Mouse (Mus musculus) thymus, postnatal 25 days (tissue): ENCODE measurements around the gene Trip6.

ENCODE experiments used
- DNase-seq: peaks from one replicate; pipeline ENCODE4 v3.0.0; 2022

Trip6 gene

GRCm38 (mm10) chr5:137338256-137338655, 24.1 kb upstream of the Trip6 start:
- DNase-seq, result peak; percentile 82

GRCm38 (mm10) chr5:137337190-137337589, 23.0 kb upstream of the Trip6 start:
- DNase-seq, result no peak

GRCm38 (mm10) chr5:137335066-137335465, 20.9 kb upstream of the Trip6 start:
- DNase-seq, result no peak

GRCm38 (mm10) chr5:137334317-137334716, 20.1 kb upstream of the Trip6 start:
- no peak for DNase-seq

- DNase-seq, result peak; percentile 97
Observed at GRCm38 (mm10) chr5:137333512-137334174, 19.4 kb upstream of the Trip6 start, which contains the start of gene Slc12a9. Gene Slc12a9, minus strand, starts transcription at chr5:137333597.

- DNase-seq, result no peak
Observed at GRCm38 (mm10) chr5:137332857-137333511, 18.8 kb upstream of the Trip6 start.

GRCm38 (mm10) chr5:137330910-137331309, 16.7 kb upstream of the Trip6 start:
- DNase-seq, result no peak

GRCm38 (mm10) chr5:137320996-137321395, 6.8 kb upstream of the Trip6 start:
- no peak for DNase-seq

- DNase-seq, result no peak
Observed at GRCm38 (mm10) chr5:137318570-137318969, 4.4 kb upstream of the Trip6 start.

- DNase-seq, result no peak
Observed at GRCm38 (mm10) chr5:137317361-137317760, 3.2 kb upstream of the Trip6 start.

- DNase-seq, result peak; percentile 56
Observed at GRCm38 (mm10) chr5:137315084-137315903, 1.1 kb upstream of the Trip6 start.

GRCm38 (mm10) chr5:137313466-137314192, 575 bp downstream of the Trip6 start:
- DNase-seq, result no peak

- no peak for DNase-seq
Observed at GRCm38 (mm10) chr5:137308356-137308755, 5.8 kb downstream of the Trip6 start.

GRCm38 (mm10) chr5:137307071-137307912, 6.9 kb downstream of the Trip6 start, which contains the start of gene Srrt:
Gene Srrt, minus strand, starts transcription at chr5:137307674.
- DNase-seq, result peak; percentile 91

- no peak for DNase-seq
Observed at GRCm38 (mm10) chr5:137306439-137307005, 7.7 kb downstream of the Trip6 start.

- no peak for DNase-seq
Observed at GRCm38 (mm10) chr5:137305822-137306221, 8.4 kb downstream of the Trip6 start.

GRCm38 (mm10) chr5:137304816-137305215, 9.4 kb downstream of the Trip6 start:
- DNase-seq, result no peak

GRCm38 (mm10) chr5:137304165-137304564, 10.0 kb downstream of the Trip6 start:
- no peak for DNase-seq

- no peak for DNase-seq
Observed at GRCm38 (mm10) chr5:137303609-137304008, 10.6 kb downstream of the Trip6 start.

GRCm38 (mm10) chr5:137301253-137301652, 13.0 kb downstream of the Trip6 start:
- no peak for DNase-seq

- DNase-seq, result no peak
Observed at GRCm38 (mm10) chr5:137299240-137299639, 15.0 kb downstream of the Trip6 start.

- DNase-seq, result no peak
Observed at GRCm38 (mm10) chr5:137297126-137297525, 17.1 kb downstream of the Trip6 start.
